9 mouse cellular contexts compared by ENCODE assay signal in the genomic region with DNA sequence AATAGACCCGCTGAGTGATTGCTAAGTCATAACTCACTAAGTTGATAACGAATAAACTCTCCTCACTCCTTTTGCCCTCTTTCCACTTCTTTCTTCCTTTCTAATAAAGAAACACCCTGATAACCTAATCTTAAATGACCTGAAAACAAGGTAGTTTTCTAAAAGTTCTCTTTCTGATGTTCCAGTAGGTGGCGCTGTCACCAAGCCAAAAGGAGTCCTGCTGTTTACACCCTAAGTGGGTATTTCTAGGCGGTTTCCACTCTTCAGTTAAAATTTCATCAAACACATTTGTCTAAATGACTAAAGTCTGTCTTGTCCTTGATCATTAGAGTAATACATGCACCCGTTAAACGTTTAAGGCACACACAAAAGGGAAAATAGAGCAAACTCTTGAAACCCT. TPM values are rescaled to one million over a fixed set of nuclear protein-coding genes. Genes with fewer than 3 reads are reported as not detected.
DNase-seq lines count a peak whose midpoint lies in the region; ATAC-seq and TF ChIP-seq lines count a peak whose summit lies in the region.
"Had no signal": no experiment of that assay in that cellular context is flagged by ENCODE, and none has a peak within 500 bp of the region (broad histone marks: within the 10 kb centered on the region; RNA-seq: fewer than 3 reads in every experiment).

No protein-coding gene starts in this region.

- H3K27ac ChIP-seq in gastrocnemius, adult 2 months: no peak overlapping the region
- H3K27ac ChIP-seq in midbrain, embryonic 11.5 days (ENCODE audit: low read depth, low read length): no peak overlapping the region
- H3K27ac ChIP-seq in midbrain, embryonic 10.5 days (replicated peaks): no peak overlapping the region
- H3K27ac ChIP-seq in forebrain, embryonic 15.5 days (replicated peaks): no peak overlapping the region

- H3K36me3 ChIP-seq in midbrain, embryonic 11.5 days (ENCODE audit: control insufficient read depth, insufficient read depth, low read length): no peaks in the 10 kb centered on the region
- H3K36me3 ChIP-seq in midbrain, embryonic 10.5 days: no peaks in the 10 kb centered on the region
- H3K36me3 ChIP-seq in forebrain, embryonic 15.5 days: no peaks in the 10 kb centered on the region

- TF ChIP-seq CTCF in gastrocnemius, adult 2 months (IDR thresholded peaks at IDR 0.05): peak; percentile 78

- no peaks in the 10 kb centered on the region for H3K4me1 ChIP-seq in midbrain, embryonic 11.5 days (ENCODE audit: control insufficient read depth, insufficient read depth, low read length)
- H3K4me1 ChIP-seq in midbrain, embryonic 10.5 days: no peaks in the 10 kb centered on the region
- no peaks in the 10 kb centered on the region for H3K4me1 ChIP-seq in forebrain, embryonic 15.5 days

- WGBS in midbrain, embryonic 11.5 days: 18% methylated on average over 6 of the region's 6 CpGs
- WGBS in midbrain, embryonic 10.5 days: 23% methylated on average over 6 of the region's 6 CpGs
- WGBS in forebrain, embryonic 15.5 days: 22% methylated on average over 6 of the region's 6 CpGs

- no peaks in the 10 kb centered on the region for H3K9me3 ChIP-seq in midbrain, embryonic 11.5 days (ENCODE audit: control insufficient read depth, low read length)
- H3K9me3 ChIP-seq in midbrain, embryonic 10.5 days (replicated peaks): no peaks in the 10 kb centered on the region
- H3K9me3 ChIP-seq in forebrain, embryonic 15.5 days: no peaks in the 10 kb centered on the region

- H3K27me3 ChIP-seq in midbrain, embryonic 11.5 days (ENCODE audit: control insufficient read depth, insufficient read depth, low read length): no peaks in the 10 kb centered on the region
- no peaks in the 10 kb centered on the region for H3K27me3 ChIP-seq in midbrain, embryonic 10.5 days (ENCODE audit: low read depth, poor library complexity, severe bottlenecking)
- H3K27me3 ChIP-seq in forebrain, embryonic 15.5 days: no peaks in the 10 kb centered on the region

- no peak overlapping the region for H3K4me3 ChIP-seq in gastrocnemius, adult 2 months
- no peak overlapping the region for H3K4me3 ChIP-seq in midbrain, embryonic 11.5 days (ENCODE audit: low read depth, low read length)
- H3K4me3 ChIP-seq in midbrain, embryonic 10.5 days: no peak overlapping the region
- H3K4me3 ChIP-seq in forebrain, embryonic 15.5 days: no peak overlapping the region

- H3K9ac ChIP-seq in midbrain, embryonic 11.5 days (ENCODE audit: low read length): no peak overlapping the region
- H3K9ac ChIP-seq in forebrain, embryonic 15.5 days (replicated peaks): no peak overlapping the region

- no peak overlapping the region for H3K4me2 ChIP-seq in midbrain, embryonic 11.5 days
- H3K4me2 ChIP-seq in forebrain, embryonic 15.5 days (replicated peaks): no peak overlapping the region

- intact Hi-C loops in gastrocnemius, adult 2 months (cut with DNase I): no loop called here

- ATAC-seq in midbrain, embryonic 11.5 days (ENCODE audit: low FRiP score): no peak
- no peak for ATAC-seq in forebrain, embryonic 15.5 days (replicated peaks)

- DNase-seq in gastrocnemius, adult 2 months: peak; percentile 23
- no peak for DNase-seq in gastrocnemius, adult 18-20 months (ENCODE audit: low spot score)
- peak; percentile 90 for DNase-seq in midbrain, embryonic 11.5 days (ENCODE audit: low spot score, missing footprints)
- no peak for DNase-seq in midbrain, embryonic 10.5 days (ENCODE audit: low spot score)
- DNase-seq in adipocyte (ENCODE audit: low spot score): peak; percentile 59
- peak; percentile 60 to 66 for DNase-seq in kidney, postnatal 25 days
- DNase-seq in skeletal muscle tissue, adult 2 months (ENCODE audit: low read depth, low spot score): peak; percentile 3

RNA-seq across cellular contexts. Expression of a gene that starts 8.8 kb away (rescaled TPM):
- total RNA-seq in gastrocnemius, adult 2 months (2021): not detected
- total RNA-seq in gastrocnemius, adult 18-20 months (2021): not detected
- polyA plus RNA-seq in midbrain, embryonic 11.5 days (2014; fragmentation: Nextera tagmentation; extraction: Ambion mirVana): not detected in 2 replicates
- not detected in 2 replicates for polyA plus RNA-seq in midbrain, embryonic 10.5 days (2016; fragmentation: Nextera tagmentation; extraction: Ambion mirVana)
- polyA plus RNA-seq in forebrain, embryonic 15.5 days (2015; fragmentation: Nextera tagmentation; extraction: Ambion mirVana): 0.22 and 0.23 TPM in 2 replicates
- polyA plus RNA-seq: heart, embryonic 14.5 days had no signal

RNA-seq across cellular contexts. Expression of a gene that starts 24.1 kb away (rescaled TPM):
- total RNA-seq in gastrocnemius, adult 2 months (2021): 1 to 10 TPM; 3.7 TPM
- 1 to 10 TPM; 2.6 to 3.1 TPM for total RNA-seq in gastrocnemius, adult 18-20 months (2021)
- 31.6 and 38.3 TPM in 2 replicates for polyA plus RNA-seq in midbrain, embryonic 11.5 days (2014; fragmentation: Nextera tagmentation; extraction: Ambion mirVana)
- 24.0 and 27.6 TPM in 2 replicates for polyA plus RNA-seq in midbrain, embryonic 10.5 days (2016; fragmentation: Nextera tagmentation; extraction: Ambion mirVana)
- 31.6 and 36.1 TPM in 2 replicates for polyA plus RNA-seq in forebrain, embryonic 15.5 days (2015; fragmentation: Nextera tagmentation; extraction: Ambion mirVana)

RNA-seq across cellular contexts. Expression of a gene that starts 24.7 kb away (rescaled TPM):
- not detected for total RNA-seq in gastrocnemius, adult 2 months (2021)
- under 1 TPM in 1 of 2 experiments, not detected in 1; 0.14 TPM for total RNA-seq in gastrocnemius, adult 18-20 months (2021)
- polyA plus RNA-seq in midbrain, embryonic 11.5 days (2014; fragmentation: Nextera tagmentation; extraction: Ambion mirVana): 0.11 and 0.42 TPM in 2 replicates
- polyA plus RNA-seq in midbrain, embryonic 10.5 days (2016; fragmentation: Nextera tagmentation; extraction: Ambion mirVana): 0.65 and 0.68 TPM in 2 replicates
- polyA plus RNA-seq in forebrain, embryonic 15.5 days (2015; fragmentation: Nextera tagmentation; extraction: Ambion mirVana): not detected in 2 replicates

RNA-seq across cellular contexts. Expression of a gene that starts 38.5 kb away (rescaled TPM):
- not detected for total RNA-seq in gastrocnemius, adult 2 months (2021)
- total RNA-seq in gastrocnemius, adult 18-20 months (2021): not detected
- 0.26 and 0.61 TPM in 2 replicates for polyA plus RNA-seq in midbrain, embryonic 11.5 days (2014; fragmentation: Nextera tagmentation; extraction: Ambion mirVana)
- 0.21 and 0.32 TPM in 2 replicates for polyA plus RNA-seq in midbrain, embryonic 10.5 days (2016; fragmentation: Nextera tagmentation; extraction: Ambion mirVana)
- polyA plus RNA-seq in forebrain, embryonic 15.5 days (2015; fragmentation: Nextera tagmentation; extraction: Ambion mirVana): 0.14 and 0.33 TPM in 2 replicates
- polyA plus RNA-seq: heart, embryonic 14.5 days had no signal

Comparison
In these comparisons a context has a peak if more than half of its experiments do, and no peak if none do; other contexts are left out.
1. DNase-seq: peak in gastrocnemius, adult 2 months (single experiment), midbrain, embryonic 11.5 days (single experiment), adipocyte (single experiment), kidney, postnatal 25 days (2 of 2) and skeletal muscle tissue, adult 2 months (single experiment); none in gastrocnemius, adult 18-20 months (single experiment) and midbrain, embryonic 10.5 days (single experiment).